Mouse (Mus musculus): ENCODE results near the gene Ldb2. TPM values are rescaled to one million over a fixed set of nuclear protein-coding genes. Genes with fewer than 3 reads are reported as not detected.

Gene Ldb2
- not detected for total RNA-seq (2023)

GRCm38 (mm10) chr5:44799053-44799860, at the start of gene Ldb2:
Ldb2 (minus strand) TSS chr5:44799680.

